Mouse (Mus musculus): ENCODE measurements at regions not wholly inside any gene's neighbourhood (a gene's known extent, or its start where the extent isn't known, plus 50 kb on each side); places are given as distances from the start of the nearest gene placed in this dataset.

- DNase-seq (ENCODE audit: low spot score) = no peak
Measured at GRCm38 (mm10) chr3:47095288-47095687, 647.3 kb upstream of the Pabpc4l start.

- DNase-seq (ENCODE audit: low spot score) = no peak
Measured at GRCm38 (mm10) chr3:47051563-47051962, 603.5 kb upstream of the Pabpc4l start.

- no peak for DNase-seq (ENCODE audit: low spot score)
Measured at GRCm38 (mm10) chr3:47025738-47026137, 577.7 kb upstream of the Pabpc4l start.

GRCm38 (mm10) chr3:47019270-47019669 lies 571.3 kb upstream of the Pabpc4l start:
- DNase-seq (ENCODE audit: low spot score) = peak; percentile 17

GRCm38 (mm10) chr3:47018565-47018964 lies 570.5 kb upstream of the Pabpc4l start:
- no peak for DNase-seq (ENCODE audit: low spot score)

GRCm38 (mm10) chr3:47010459-47010858 lies 562.4 kb upstream of the Pabpc4l start:
- DNase-seq (ENCODE audit: low spot score) = no peak

GRCm38 (mm10) chr3:46998916-46999315 lies 550.9 kb upstream of the Pabpc4l start:
- no peak for DNase-seq (ENCODE audit: low spot score)

- no peak for DNase-seq (ENCODE audit: low spot score)
Measured at GRCm38 (mm10) chr3:46970744-46971143, 522.7 kb upstream of the Pabpc4l start.

- DNase-seq (ENCODE audit: low spot score) = no peak
Measured at GRCm38 (mm10) chr3:46970000-46970399, 522.0 kb upstream of the Pabpc4l start.

- no peak for DNase-seq (ENCODE audit: low spot score)
Measured at GRCm38 (mm10) chr3:46951391-46951790, 503.4 kb upstream of the Pabpc4l start.

GRCm38 (mm10) chr3:46937751-46938150 lies 489.7 kb upstream of the Pabpc4l start:
- no peak for DNase-seq (ENCODE audit: low spot score)

GRCm38 (mm10) chr3:46891057-46891736 lies 443.2 kb upstream of the Pabpc4l start:
- no peak for DNase-seq (ENCODE audit: low spot score)

GRCm38 (mm10) chr3:46875848-46876247 lies 427.8 kb upstream of the Pabpc4l start:
- no peak for DNase-seq (ENCODE audit: low spot score)

- no peak for DNase-seq (ENCODE audit: low spot score)
Measured at GRCm38 (mm10) chr3:46870876-46871275, 422.9 kb upstream of the Pabpc4l start.

GRCm38 (mm10) chr3:46869576-46870295 lies 421.7 kb upstream of the Pabpc4l start:
- no peak for DNase-seq (ENCODE audit: low spot score)

GRCm38 (mm10) chr3:46848400-46848983 lies 400.5 kb upstream of the Pabpc4l start:
- DNase-seq (ENCODE audit: low spot score) = peak; percentile 9

GRCm38 (mm10) chr3:46828676-46829075 lies 380.7 kb upstream of the Pabpc4l start:
- no peak for DNase-seq (ENCODE audit: low spot score)
